ENCODE assay signal across 17 mouse cellular contexts in genomic region chr16:35832926-35833325, GRCm38 (mm10).
"Had no signal": no experiment of that assay in that cellular context is flagged by ENCODE, and none has a peak within 500 bp of the region (broad histone marks: within the 10 kb centered on the region; RNA-seq: fewer than 3 reads in every experiment).

No protein-coding gene starts in this region.

- DNase-seq: left cerebral cortex, postnatal 4 days; liver; liver, embryonic 13.5 days; liver, postnatal 0 days; lung, adult 18-20 months; lung, adult 2 months; lung, embryonic 14.5 days; lung, postnatal 10 days; lung, postnatal 14 days; lung, postnatal 36 days; lung, postnatal 4 days; midbrain, embryonic 14.5 days had no signal

- ATAC-seq: liver, embryonic 12.5 days; liver, postnatal 0 days; lung, postnatal 0 days; midbrain, embryonic 13.5 days; midbrain, embryonic 15.5 days; midbrain, embryonic 16.5 days had no signal
